8 mouse cellular contexts compared by ENCODE assay signal in genomic region chr11:88998974-88999722, GRCm38 (mm10). TPM values are rescaled to one million over a fixed set of nuclear protein-coding genes. Genes with fewer than 3 reads are reported as not detected.
A peak's percentile ranks its signal among the peaks of the same experiment; 100 is the strongest.
DNase-seq lines count a peak whose midpoint lies in the region; ATAC-seq and TF ChIP-seq lines count a peak whose summit lies in the region.

Trim25 (plus strand) TSS chr11:88999376.

- peak within 1 kb of the TSS; percentile 85 for H3K4me2 ChIP-seq in heart, embryonic 16.5 days (ENCODE audit: low read depth, low read length)
- peak within 1 kb of the TSS; percentile 79 for H3K4me2 ChIP-seq in liver, postnatal 0 days (ENCODE audit: low read depth, low read length)
- peak within 1 kb of the TSS; percentile 61 for H3K4me2 ChIP-seq in neural tube, embryonic 12.5 days (replicated peaks)
- H3K4me2 ChIP-seq in stomach, embryonic 16.5 days (ENCODE audit: low read depth, low read length) = peak within 1 kb of the TSS; percentile 70

- peak; percentile 90 for ATAC-seq in heart, embryonic 16.5 days (replicated peaks; ENCODE audit: extremely low read depth, insufficient read depth, low FRiP score)
- peak; percentile 89 for ATAC-seq in liver, postnatal 0 days
- peak; percentile 50 for ATAC-seq in neural tube, embryonic 12.5 days (ENCODE audit: low FRiP score, low read depth)
- ATAC-seq in stomach, embryonic 16.5 days (ENCODE audit: insufficient read depth, low FRiP score) = peak; percentile 96

- WGBS in heart, embryonic 16.5 days = 2% methylated on average over 48 of the region's 48 CpGs
- 1% methylated on average over 48 of the region's 48 CpGs for WGBS in liver, postnatal 0 days (ENCODE audit: insufficient replicate concordance)
- 2% methylated on average over 48 of the region's 48 CpGs for WGBS in neural tube, embryonic 12.5 days
- WGBS in stomach, embryonic 16.5 days = 2% methylated on average over 48 of the region's 48 CpGs

- H3K27me3 ChIP-seq in heart, embryonic 16.5 days (ENCODE audit: control insufficient read depth, insufficient read depth, low read length) = no peaks in the 10 kb centered on the region
- H3K27me3 ChIP-seq in liver, postnatal 0 days (ENCODE audit: insufficient read depth, low read length) = no peaks in the 10 kb centered on the region
- peaks cover 25% of the 10 kb centered on the region for H3K27me3 ChIP-seq in neural tube, embryonic 12.5 days (replicated peaks)
- H3K27me3 ChIP-seq in stomach, embryonic 16.5 days (ENCODE audit: control insufficient read depth, insufficient read depth, low read length) = no peaks in the 10 kb centered on the region

- TF ChIP-seq EP300 in liver, postnatal 0 days (IDR thresholded peaks at IDR 0.05; ENCODE audit: low read depth) = peak; percentile 65; the same call in 1 of the 2 replicates

- peak; percentile 62 for TF ChIP-seq CTCF in liver, postnatal 0 days (IDR thresholded peaks at IDR 0.05; ENCODE audit: low read depth)

- H3K36me3 ChIP-seq in heart, embryonic 16.5 days (ENCODE audit: control insufficient read depth, insufficient read depth) = no peaks in the 10 kb centered on the region
- H3K36me3 ChIP-seq in liver, postnatal 0 days (replicated peaks; ENCODE audit: insufficient read depth, low read length) = peaks cover 17% of the 10 kb centered on the region
- no peaks in the 10 kb centered on the region for H3K36me3 ChIP-seq in neural tube, embryonic 12.5 days
- H3K36me3 ChIP-seq in stomach, embryonic 16.5 days (ENCODE audit: control insufficient read depth, insufficient read depth, low read length) = no peaks in the 10 kb centered on the region

- H3K4me3 ChIP-seq in heart, embryonic 16.5 days (ENCODE audit: low read length) = peak within 1 kb of the TSS; percentile 76
- peak within 1 kb of the TSS; percentile 98 for H3K4me3 ChIP-seq in liver, postnatal 0 days (ENCODE audit: low read depth, low read length)
- H3K4me3 ChIP-seq in neural tube, embryonic 12.5 days = peak within 1 kb of the TSS; percentile 37
- peak within 1 kb of the TSS; percentile 74 for H3K4me3 ChIP-seq in stomach, embryonic 16.5 days (replicated peaks; ENCODE audit: low read length)

- H3K4me1 ChIP-seq in heart, embryonic 16.5 days (ENCODE audit: control insufficient read depth, insufficient read depth, low read length) = peaks cover 30% of the 10 kb centered on the region
- H3K4me1 ChIP-seq in liver, postnatal 0 days (ENCODE audit: insufficient read depth) = peaks cover 44% of the 10 kb centered on the region
- peaks cover 8% of the 10 kb centered on the region; the same call in 1 of the 2 replicates for H3K4me1 ChIP-seq in neural tube, embryonic 12.5 days
- H3K4me1 ChIP-seq in stomach, embryonic 16.5 days (ENCODE audit: control insufficient read depth, insufficient read depth, low read length) = peaks cover 20% of the 10 kb centered on the region

- H3K27ac ChIP-seq in heart, embryonic 16.5 days (ENCODE audit: low read length) = peak within 1 kb of the TSS; percentile 76
- peak within 1 kb of the TSS; percentile 97 for H3K27ac ChIP-seq in liver, postnatal 0 days (ENCODE audit: low read depth)
- no peak within 1 kb of the TSS for H3K27ac ChIP-seq in neural tube, embryonic 12.5 days
- H3K27ac ChIP-seq in stomach, embryonic 16.5 days (ENCODE audit: low read length) = peak within 1 kb of the TSS; percentile 77

- peak; percentile 98 for DNase-seq in A20 (ENCODE audit: low read depth, low spot score)
- DNase-seq in adrenal gland, adult 8-10 months = peak; percentile 94
- peak; percentile 69 for DNase-seq in fibroblast of lung, adult 2 months (ENCODE audit: low read depth)
- peak; percentile 98 for DNase-seq in kidney, postnatal 25 days
- DNase-seq in liver, postnatal 0 days = peak; percentile 97

- H3K9me3 ChIP-seq in heart, embryonic 16.5 days (replicated peaks; ENCODE audit: control insufficient read depth, low read length) = no peaks in the 10 kb centered on the region
- no peaks in the 10 kb centered on the region for H3K9me3 ChIP-seq in liver, postnatal 0 days (ENCODE audit: low read length)
- H3K9me3 ChIP-seq in neural tube, embryonic 12.5 days = no peaks in the 10 kb centered on the region
- no peaks in the 10 kb centered on the region for H3K9me3 ChIP-seq in stomach, embryonic 16.5 days (replicated peaks; ENCODE audit: control insufficient read depth, low read length)

- H3K9ac ChIP-seq in heart, embryonic 16.5 days (ENCODE audit: low read length) = peak within 1 kb of the TSS; percentile 86
- H3K9ac ChIP-seq in liver, postnatal 0 days (replicated peaks) = peak within 1 kb of the TSS; percentile 98
- H3K9ac ChIP-seq in neural tube, embryonic 12.5 days = peak within 1 kb of the TSS; percentile 35
- H3K9ac ChIP-seq in stomach, embryonic 16.5 days (ENCODE audit: low read length) = peak within 1 kb of the TSS; percentile 87

RNA-seq across cellular contexts. Expression of gene Trim25, which starts in this region (rescaled TPM):
- total RNA-seq in adrenal gland, adult 8-10 months (2022) = 100 to 1,000 TPM; 136 to 188 (median 157) TPM
- polyA plus RNA-seq in heart, embryonic 16.5 days (2015; fragmentation: Nextera tagmentation; extraction: Ambion mirVana) = 18.3 and 22.1 TPM in 2 replicates
- 20.4 and 20.6 TPM in 2 replicates for polyA plus RNA-seq in liver, postnatal 0 days (2015; fragmentation: Nextera tagmentation; extraction: Ambion mirVana)
- 4.3 and 4.6 TPM in 2 replicates for polyA plus RNA-seq in neural tube, embryonic 12.5 days (2016; fragmentation: Nextera tagmentation; extraction: Ambion mirVana)
- polyA plus RNA-seq in stomach, embryonic 16.5 days (2015; fragmentation: Nextera tagmentation; extraction: Ambion mirVana) = 27.8 and 29.0 TPM in 2 replicates

Comparison
In these comparisons a context has a peak if more than half of its experiments do, and no peak if none do; other contexts are left out.
1. H3K4me3 ChIP-seq: peak in every context shown above with its lines; median percentile 98 in liver, postnatal 0 days; 76 in heart, embryonic 16.5 days; 74 in stomach, embryonic 16.5 days; 37 in neural tube, embryonic 12.5 days.
2. H3K9ac ChIP-seq: peak in every context shown above with its lines; median percentile 98 in liver, postnatal 0 days; 87 in stomach, embryonic 16.5 days; 86 in heart, embryonic 16.5 days; 35 in neural tube, embryonic 12.5 days.